Mouse (Mus musculus) bone marrow, adult 2 months (tissue): ENCODE data around the gene Akap6. TPM values are rescaled to one million over a fixed set of nuclear protein-coding genes. Genes with fewer than 3 reads are reported as not detected.

Experiments used
- H3K27ac ChIP-seq: fragments of 200-500 bp; 2 replicates; pipeline ENCODE4 v1.5.1; 2012; ENCODE audit warnings: low read depth, mild to moderate bottlenecking, control low read depth, inconsistent platforms, low read length; ENCODE audit not compliant: control insufficient read depth, poor library complexity, insufficient read depth
- H3K4me1 ChIP-seq: fragments of 200-500 bp; 2 replicates; pipeline ENCODE4 v1.6.1; 2011; ENCODE audit warnings: low read length; ENCODE audit not compliant: control insufficient read depth, insufficient read depth
- H3K4me3 ChIP-seq: fragments of 200-500 bp; replicated peaks from 2 replicates; pipeline ENCODE3; 2011; ENCODE audit warnings: mild to moderate bottlenecking, low read depth, low read length, control low read depth; ENCODE audit not compliant: control insufficient read depth
- CTCF ChIP-seq: fragments of 200-500 bp; IDR thresholded peaks from 2 replicates; pipeline ENCODE4 v1.5.1; 2011; ENCODE audit warnings: low read length, control low read depth; ENCODE audit not compliant: control insufficient read depth, insufficient read depth
- POLR2A ChIP-seq: fragments of 200-500 bp; IDR thresholded peaks from 2 replicates; pipeline ENCODE4 v1.6.1; 2011; ENCODE audit warnings: low read depth, mild to moderate bottlenecking, control low read depth, low read length, borderline replicate concordance; ENCODE audit not compliant: control insufficient read depth
- WGBS: fragments of 180-500 bp; shearing (Covaris S2); methylation state at CpG from one replicate; pipeline ENCODE4 v1.1.7; 2018; 5-methylcytosine and 5-hydroxymethylcytosine counted together
- polyA plus RNA-seq: library from polyadenylated mRNA; stranded (reverse); fragments of >200 nt; gene quantifications from 2 replicates; pipeline ENCODE4 v1.2.4, GENCODE M21; 2011; ENCODE audit warnings: low replicate concordance; ENCODE audit not compliant: missing spikeins, insufficient read depth, insufficient read length

The Akap6 gene
- polyA plus RNA-seq, 1 experiment: 0.37 TPM

GRCm38 (mm10) chr12:52764046-52764445 is 64.9 kb downstream of the Akap6 start:
- 80% methylated on average over 2 of the region's 2 CpGs for WGBS

GRCm38 (mm10) chr12:52764810-52765209 is 65.6 kb downstream of the Akap6 start:
- WGBS: 62% methylated on average over 3 of the region's 3 CpGs
- no peaks in the 10 kb centered on the region for H3K4me1 ChIP-seq
- TF ChIP-seq CTCF (no peak), POLR2A (no peak)

More at GRCm38 (mm10) chr12:52764046-52764445, 64.9 kb downstream of the Akap6 start:
- TF ChIP-seq CTCF (no peak), POLR2A (no peak)
- no peak overlapping the region for H3K27ac ChIP-seq
- H3K4me3 ChIP-seq: no peak overlapping the region
- no peaks in the 10 kb centered on the region for H3K4me1 ChIP-seq

GRCm38 (mm10) chr12:52769561-52769960 is 70.4 kb downstream of the Akap6 start:
- H3K27ac ChIP-seq: no peak overlapping the region
- WGBS: 75% methylated on average over 3 of the region's 3 CpGs
- no peak overlapping the region for H3K4me3 ChIP-seq
- TF ChIP-seq CTCF (no peak), POLR2A (no peak)
- H3K4me1 ChIP-seq: no peaks in the 10 kb centered on the region

More at GRCm38 (mm10) chr12:52764810-52765209, 65.6 kb downstream of the Akap6 start:
- Histone ChIP-seq H3K27ac (no peak overlapping the region), H3K4me3 (no peak overlapping the region)

GRCm38 (mm10) chr12:52771931-52772330 is 72.7 kb downstream of the Akap6 start:
- no peaks in the 10 kb centered on the region for H3K4me1 ChIP-seq
- WGBS: 85% methylated on average over 7 of the region's 7 CpGs
- TF ChIP-seq CTCF (no peak), POLR2A (no peak)
- H3K4me3 ChIP-seq: no peak overlapping the region
- H3K27ac ChIP-seq: no peak overlapping the region

- H3K4me3 ChIP-seq: no peak overlapping the region
- no peaks in the 10 kb centered on the region for H3K4me1 ChIP-seq
- 44% methylated on average over 11 of the region's 11 CpGs for WGBS
- no peak for TF ChIP-seq CTCF
- TF ChIP-seq POLR2A: no peak
- no peak overlapping the region for H3K27ac ChIP-seq
Measured at GRCm38 (mm10) chr12:52772494-52773280, 73.5 kb downstream of the Akap6 start.

GRCm38 (mm10) chr12:52773847-52774246 is 74.7 kb downstream of the Akap6 start:
- Histone ChIP-seq H3K4me3 (no peak overlapping the region), H3K4me1 (no peaks in the 10 kb centered on the region), H3K27ac (no peak overlapping the region)
- whole genome bisulfite sequencing: 56% methylated on average over 3 of the region's 3 CpGs
- no peak for TF ChIP-seq CTCF
- no peak for TF ChIP-seq POLR2A

GRCm38 (mm10) chr12:52774382-52774781 is 75.2 kb downstream of the Akap6 start:
- TF ChIP-seq CTCF: no peak
- no peak for TF ChIP-seq POLR2A
- H3K27ac ChIP-seq: no peak overlapping the region
- 75% methylated on average over 6 of the region's 6 CpGs for WGBS

GRCm38 (mm10) chr12:52780216-52780615 is 81.0 kb downstream of the Akap6 start:
- 70% methylated on average over 5 of the region's 5 CpGs for WGBS
- Histone ChIP-seq H3K4me1 (no peaks in the 10 kb centered on the region), H3K4me3 (no peak overlapping the region), H3K27ac (no peak overlapping the region)
- TF ChIP-seq POLR2A (no peak), CTCF (no peak)

More at GRCm38 (mm10) chr12:52774382-52774781, 75.2 kb downstream of the Akap6 start:
- no peak overlapping the region for H3K4me3 ChIP-seq
- no peaks in the 10 kb centered on the region for H3K4me1 ChIP-seq
